Mouse (Mus musculus) brain, embryonic 14.5 days (tissue): ENCODE data around the gene Rhbdd1.

ENCODE experiments used
- CTCF ChIP-seq: fragments of 200-500 bp; IDR thresholded peaks from 2 replicates; pipeline ENCODE4 v1.5.1; 2012; ENCODE audit warnings: inconsistent platforms, mild to moderate bottlenecking, moderate library complexity, borderline replicate concordance; ENCODE audit not compliant: insufficient read depth, insufficient read length; ENCODE audit errors: extremely low read depth
- POLR2A ChIP-seq: fragments of 200-500 bp; IDR thresholded peaks from 2 replicates; pipeline ENCODE4 v1.6.1; 2012; ENCODE audit warnings: mild to moderate bottlenecking, inconsistent platforms, borderline replicate concordance; ENCODE audit not compliant: poor library complexity, insufficient read depth, insufficient read length, severe bottlenecking; ENCODE audit errors: extremely low read depth

GRCm38 (mm10) chr1:82290723-82291150 lies 25.5 kb upstream of the Rhbdd1 start:
- TF ChIP-seq CTCF (no peak), POLR2A (peak; percentile 35)
